Mouse (Mus musculus): Measurements from ENCODE around the gene Sh3rf3. TPM values are rescaled to one million over a fixed set of nuclear protein-coding genes. Genes with fewer than 3 reads are reported as not detected.
"Not testable (repeated sequence)": the region's sequence is repeated elsewhere in the genome, so short reads cannot be mapped to it uniquely, and the experiment has no call there.

Gene Sh3rf3
- polyA plus RNA-seq, 1 experiment from 2014 or later = not detected

GRCm38 (mm10) chr10:59056294-59056693 lies 243.1 kb downstream of the Sh3rf3 start:
- no peaks in the 10 kb centered on the region for H3K36me3 ChIP-seq (ENCODE audit: inconsistent target)
- no peak overlapping the region for H3K27ac ChIP-seq
- 85% methylated on average over 6 of the region's 6 CpGs for WGBS (ENCODE audit: missing documents)
- H3K4me3 ChIP-seq (ENCODE audit: inconsistent target) = no peak overlapping the region
- no peaks in the 10 kb centered on the region for H3K79me2 ChIP-seq (ENCODE audit: inconsistent target)

DNA sequence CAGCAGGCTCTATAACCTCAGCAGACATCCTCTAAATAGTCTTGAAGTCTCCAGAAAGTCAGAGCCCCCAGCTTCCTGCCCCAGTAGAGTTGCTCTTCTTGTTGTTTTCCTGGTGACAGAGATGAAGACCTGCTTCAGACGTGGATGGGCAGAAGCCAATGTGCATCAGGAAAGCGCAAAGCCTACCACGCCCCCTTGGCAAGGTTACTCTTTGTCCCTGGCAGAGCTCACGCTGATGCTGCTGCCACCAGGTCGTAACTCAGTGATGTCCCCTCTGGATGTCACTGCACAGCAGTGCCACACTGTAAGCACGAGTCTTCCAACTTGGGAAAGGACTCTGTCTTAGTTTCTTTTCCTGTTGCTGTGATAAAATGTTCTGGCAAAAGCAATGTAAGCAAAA lies 253.6 kb downstream of the Sh3rf3 start:
- Histone ChIP-seq H3K36me3 (ENCODE audit: inconsistent target) (no peaks in the 10 kb centered on the region), H3K27ac (no peak overlapping the region), H3K4me3 (ENCODE audit: inconsistent target) (no peak overlapping the region), H3K79me2 (ENCODE audit: inconsistent target) (no peaks in the 10 kb centered on the region)
- 89% methylated on average over 6 of the region's 6 CpGs for WGBS (ENCODE audit: missing documents)

DNA sequence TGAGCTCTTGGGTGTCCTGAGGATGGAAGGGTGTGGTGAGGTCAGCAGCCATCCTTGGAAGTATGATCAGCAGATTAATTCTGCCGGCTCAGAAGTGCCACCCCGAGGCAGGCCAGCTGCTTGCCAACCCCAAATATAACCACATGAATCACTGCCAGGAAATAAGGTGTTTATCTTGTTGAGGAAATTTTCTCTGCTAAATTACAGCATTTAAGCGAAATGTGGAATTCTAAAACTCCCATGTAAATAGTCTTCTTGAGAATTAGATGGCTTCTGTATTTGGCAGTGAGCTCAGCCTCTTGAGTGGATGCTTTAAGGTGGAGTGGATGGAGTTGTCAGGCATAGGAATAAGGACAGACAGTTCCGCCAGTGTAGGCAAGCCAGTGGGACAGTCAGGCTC lies 259.7 kb downstream of the Sh3rf3 start:
- H3K4me3 ChIP-seq (ENCODE audit: inconsistent target) = no peak overlapping the region
- WGBS (ENCODE audit: missing documents) = 29% methylated on average over 4 of the region's 4 CpGs
- H3K36me3 ChIP-seq (ENCODE audit: inconsistent target) = no peaks in the 10 kb centered on the region
- no peaks in the 10 kb centered on the region for H3K79me2 ChIP-seq (ENCODE audit: inconsistent target)
- H3K27ac ChIP-seq = no peak overlapping the region

GRCm38 (mm10) chr10:59076681-59077080 lies 263.5 kb downstream of the Sh3rf3 start:
- Histone ChIP-seq H3K27ac (no peak overlapping the region), H3K4me3 (ENCODE audit: inconsistent target) (no peak overlapping the region), H3K79me2 (ENCODE audit: inconsistent target) (no peaks in the 10 kb centered on the region), H3K36me3 (ENCODE audit: inconsistent target) (no peaks in the 10 kb centered on the region)
- 90% methylated on average over 10 of the region's 10 CpGs for WGBS (ENCODE audit: missing documents)

DNA sequence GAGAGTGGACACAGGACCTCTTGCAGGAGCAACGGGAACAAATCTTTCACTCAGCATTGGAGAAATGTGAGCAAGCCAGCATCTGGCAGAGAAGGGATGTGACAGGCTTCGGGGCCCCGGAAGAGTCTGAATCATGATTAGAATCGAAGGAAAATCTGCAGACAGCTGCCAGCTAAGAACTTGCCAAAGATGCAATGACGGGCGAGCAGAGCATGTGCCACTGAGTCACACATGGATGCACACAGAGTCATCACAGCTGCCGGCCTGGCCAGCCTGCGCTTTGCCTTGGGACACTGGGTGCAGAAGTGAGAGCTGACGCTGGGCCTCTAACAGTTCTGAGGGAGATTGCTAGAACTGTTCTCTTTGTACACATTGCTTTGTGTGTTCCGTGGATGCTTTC lies 264.8 kb downstream of the Sh3rf3 start:
- no peaks in the 10 kb centered on the region for H3K36me3 ChIP-seq (ENCODE audit: inconsistent target)
- 87% methylated on average over 10 of the region's 10 CpGs for WGBS (ENCODE audit: missing documents)
- H3K79me2 ChIP-seq (ENCODE audit: inconsistent target) = no peaks in the 10 kb centered on the region
- no peak overlapping the region for H3K4me3 ChIP-seq (ENCODE audit: inconsistent target)
- H3K27ac ChIP-seq = no peak overlapping the region

DNA sequence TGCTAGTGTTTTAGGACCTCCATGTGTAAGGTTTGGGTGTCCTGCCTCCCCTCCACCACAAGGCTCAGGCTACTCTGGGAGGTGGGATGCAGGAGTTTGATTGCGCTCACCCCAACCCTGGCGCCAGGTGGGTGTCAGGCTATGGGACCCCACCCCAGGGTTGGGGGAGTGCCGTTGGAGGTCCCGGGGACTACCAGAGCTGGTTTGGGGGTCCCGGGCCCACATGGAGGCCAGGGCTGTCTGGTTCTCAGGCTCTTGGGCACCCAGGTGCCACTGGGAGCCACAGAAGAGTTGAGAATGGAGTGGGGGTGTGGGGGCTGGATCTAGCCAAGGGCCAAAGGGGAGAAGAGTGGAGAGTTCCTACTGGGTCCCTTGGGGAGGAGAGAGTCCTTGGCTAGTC lies 272.4 kb downstream of the Sh3rf3 start:
- H3K27ac ChIP-seq = no peak overlapping the region
- H3K36me3 ChIP-seq (ENCODE audit: inconsistent target) = no peaks in the 10 kb centered on the region
- 94% methylated on average over 5 of the region's 5 CpGs for WGBS (ENCODE audit: missing documents)
- H3K4me3 ChIP-seq (ENCODE audit: inconsistent target) = no peak overlapping the region
- H3K79me2 ChIP-seq (ENCODE audit: inconsistent target) = no peaks in the 10 kb centered on the region

- no peak overlapping the region for H3K4me3 ChIP-seq (ENCODE audit: inconsistent target)
- no peaks in the 10 kb centered on the region for H3K79me2 ChIP-seq (ENCODE audit: inconsistent target)
- WGBS (ENCODE audit: missing documents) = 97% methylated on average over 5 of the region's 5 CpGs
- no peaks in the 10 kb centered on the region for H3K36me3 ChIP-seq (ENCODE audit: inconsistent target)
- H3K27ac ChIP-seq = no peak overlapping the region
Observed at GRCm38 (mm10) chr10:59086578-59086977, 273.4 kb downstream of the Sh3rf3 start.

DNA sequence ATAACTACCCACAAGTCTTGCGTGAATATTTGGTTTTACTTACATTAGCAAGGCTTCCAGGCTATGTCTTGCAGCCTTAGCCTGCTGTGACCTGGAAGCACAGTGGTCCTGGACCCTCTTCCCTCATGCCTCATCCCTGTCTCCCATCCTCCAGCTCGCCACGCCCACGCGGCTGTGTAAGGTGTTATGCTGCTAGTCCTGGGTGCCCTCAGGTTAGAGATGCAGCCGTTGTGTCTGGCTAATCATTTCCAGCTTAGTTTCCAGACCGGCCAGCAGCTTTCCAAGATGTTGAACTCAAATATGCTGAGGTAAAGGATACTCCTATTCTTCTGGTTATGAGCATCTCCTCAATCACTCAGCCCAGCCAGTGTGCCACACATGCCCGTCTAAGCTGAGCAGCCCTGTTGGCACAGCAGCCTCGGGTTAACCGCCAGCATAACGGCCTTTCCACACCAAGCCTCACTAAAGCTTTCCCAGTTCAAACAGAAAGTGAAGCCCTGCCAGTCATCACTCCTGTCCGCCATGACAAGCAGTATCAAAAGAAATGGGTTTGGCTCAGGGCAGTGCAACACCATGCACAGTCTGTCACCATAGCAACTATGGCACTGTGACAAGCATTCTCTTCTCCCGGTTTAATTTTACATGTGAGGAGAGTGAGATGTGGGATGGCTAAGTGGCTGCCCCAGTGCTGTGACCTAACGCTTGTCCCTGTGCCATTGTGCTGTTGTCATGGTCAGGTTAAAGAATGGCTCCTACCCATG lies 276.9 kb downstream of the Sh3rf3 start:
- H3K36me3 ChIP-seq (ENCODE audit: inconsistent target) = no peaks in the 10 kb centered on the region
- no peak overlapping the region for H3K27ac ChIP-seq
- 90% methylated on average over 11 of the region's 14 CpGs for WGBS (ENCODE audit: missing documents)
- H3K79me2 ChIP-seq (ENCODE audit: inconsistent target) = no peaks in the 10 kb centered on the region
- H3K4me3 ChIP-seq (ENCODE audit: inconsistent target) = no peak overlapping the region

DNA sequence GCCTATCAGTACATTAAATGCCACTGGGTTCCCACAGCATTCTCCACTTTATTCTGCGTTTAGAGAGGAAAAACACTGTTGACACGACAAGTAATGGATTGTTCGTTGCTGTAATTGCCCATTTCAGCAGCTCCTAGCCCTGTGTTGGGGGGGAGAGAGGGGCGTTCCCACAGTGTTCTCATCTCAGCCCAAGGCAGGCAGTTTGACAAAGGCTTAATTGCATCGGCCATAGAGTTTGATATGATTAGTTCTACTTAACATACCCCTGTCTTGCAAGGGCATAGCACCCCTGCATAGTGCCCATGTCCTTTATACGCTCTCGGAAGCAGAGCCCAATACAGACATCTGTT lies 277.4 kb downstream of the Sh3rf3 start:
- no peak overlapping the region for H3K4me3 ChIP-seq (ENCODE audit: inconsistent target)
- H3K27ac ChIP-seq = no peak overlapping the region
- H3K36me3 ChIP-seq (ENCODE audit: inconsistent target) = no peaks in the 10 kb centered on the region
- WGBS (ENCODE audit: missing documents) = 83% methylated on average over 7 of the region's 7 CpGs
- no peaks in the 10 kb centered on the region for H3K79me2 ChIP-seq (ENCODE audit: inconsistent target)

DNA sequence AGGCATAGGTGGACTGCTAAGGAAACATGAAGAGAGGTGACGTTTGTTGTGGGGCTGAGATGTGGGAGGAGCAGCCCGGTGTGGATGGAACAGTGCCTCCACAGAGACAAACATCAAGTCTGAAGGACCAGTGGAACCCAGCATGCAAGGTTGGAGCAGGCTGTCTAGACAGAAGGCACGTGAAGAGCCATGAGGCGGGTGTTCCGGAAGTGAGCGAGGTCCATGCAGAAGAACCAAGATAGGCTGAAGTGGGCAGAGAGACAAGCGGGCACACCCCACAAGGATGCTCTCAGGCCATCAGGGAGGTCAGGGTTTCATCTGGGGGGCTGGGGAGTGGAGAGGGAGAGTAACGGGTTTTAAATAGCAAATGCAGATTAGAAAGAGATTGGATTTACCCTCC lies 278.4 kb downstream of the Sh3rf3 start:
- Histone ChIP-seq H3K79me2 (ENCODE audit: inconsistent target) (no peaks in the 10 kb centered on the region), H3K36me3 (ENCODE audit: inconsistent target) (no peaks in the 10 kb centered on the region), H3K4me3 (ENCODE audit: inconsistent target) (no peak overlapping the region), H3K27ac (no peak overlapping the region)
- 90% methylated on average over 8 of the region's 8 CpGs for WGBS (ENCODE audit: missing documents)

DNA sequence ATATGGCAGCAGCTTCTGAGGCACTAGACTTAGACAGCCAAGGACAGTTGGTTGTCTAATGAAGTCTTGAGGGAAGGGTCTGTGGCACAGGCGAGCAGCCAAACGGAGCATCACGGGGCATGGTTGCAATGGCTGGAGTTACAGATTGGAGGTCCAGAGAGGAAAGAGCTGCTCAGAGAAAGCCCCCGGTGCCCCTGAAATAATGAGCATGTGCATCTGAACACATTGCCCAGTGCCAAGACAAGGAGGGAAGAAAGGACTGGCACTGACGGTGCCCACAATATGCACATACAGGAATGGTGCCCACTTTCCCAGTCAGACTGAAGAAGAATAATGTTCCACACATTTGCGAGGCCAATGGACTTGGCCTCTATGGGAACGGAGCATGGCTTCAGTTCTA lies 278.8 kb downstream of the Sh3rf3 start:
- Histone ChIP-seq H3K79me2 (ENCODE audit: inconsistent target) (no peaks in the 10 kb centered on the region), H3K27ac (no peak overlapping the region), H3K36me3 (ENCODE audit: inconsistent target) (no peaks in the 10 kb centered on the region), H3K4me3 (ENCODE audit: inconsistent target) (no peak overlapping the region)
- WGBS (ENCODE audit: missing documents) = 96% methylated on average over 7 of the region's 7 CpGs

GRCm38 (mm10) chr10:59103076-59103475 lies 289.9 kb downstream of the Sh3rf3 start:
- WGBS (ENCODE audit: missing documents) = 90% methylated on average over 4 of the region's 5 CpGs
- not testable (repeated sequence) for H3K36me3 ChIP-seq (ENCODE audit: inconsistent target); H3K27ac ChIP-seq; H3K79me2 ChIP-seq (ENCODE audit: inconsistent target); H3K4me3 ChIP-seq (ENCODE audit: inconsistent target)

DNA sequence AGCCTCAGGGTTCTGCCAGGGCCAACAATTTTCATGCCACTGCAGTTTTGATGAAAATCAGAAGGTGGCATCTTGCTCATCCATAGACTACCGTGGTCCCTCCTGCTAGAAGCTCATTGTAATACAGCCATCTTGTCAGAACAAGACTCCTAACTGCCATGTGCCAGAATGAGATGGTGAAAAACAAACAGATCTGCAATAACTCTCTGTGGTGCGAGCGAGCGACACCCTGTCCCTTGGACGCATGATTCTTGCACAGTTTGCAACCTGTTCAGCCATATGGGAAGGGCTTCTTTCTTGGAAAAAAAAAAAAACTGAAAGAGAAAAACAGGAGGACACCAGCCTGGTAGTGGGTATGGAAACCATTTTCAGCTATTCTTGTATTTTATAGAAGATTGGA lies 291.5 kb downstream of the Sh3rf3 start:
- WGBS (ENCODE audit: missing documents) = 93% methylated on average over 5 of the region's 5 CpGs
- Histone ChIP-seq H3K4me3 (ENCODE audit: inconsistent target) (no peak overlapping the region), H3K79me2 (ENCODE audit: inconsistent target) (no peaks in the 10 kb centered on the region), H3K36me3 (ENCODE audit: inconsistent target) (no peaks in the 10 kb centered on the region), H3K27ac (no peak overlapping the region)

DNA sequence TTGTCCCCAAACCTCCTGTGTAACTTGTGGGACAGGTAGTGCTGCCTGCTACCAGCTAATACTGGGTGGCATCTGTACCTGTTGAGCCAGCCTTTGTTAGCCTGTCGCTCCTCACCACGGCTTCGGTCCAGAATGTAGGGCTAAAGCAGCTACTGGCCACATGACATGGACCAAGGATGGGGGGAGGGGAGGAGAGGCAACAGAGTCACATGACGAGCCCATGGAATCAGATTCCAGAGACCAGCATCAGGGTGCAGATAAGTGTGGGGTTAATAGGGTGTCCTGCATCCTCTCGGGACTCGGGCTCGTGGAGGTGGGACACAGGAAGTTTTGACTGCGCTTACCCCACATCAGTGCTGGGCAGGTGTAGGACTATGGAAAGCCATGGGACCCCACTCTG lies 292.7 kb downstream of the Sh3rf3 start:
- Histone ChIP-seq H3K27ac (no peak overlapping the region), H3K79me2 (ENCODE audit: inconsistent target) (no peaks in the 10 kb centered on the region), H3K36me3 (ENCODE audit: inconsistent target) (no peaks in the 10 kb centered on the region), H3K4me3 (ENCODE audit: inconsistent target) (no peak overlapping the region)
- WGBS (ENCODE audit: missing documents) = 89% methylated on average over 8 of the region's 8 CpGs

- Histone ChIP-seq H3K4me3 (ENCODE audit: inconsistent target) (no peak overlapping the region), H3K27ac (no peak overlapping the region), H3K36me3 (ENCODE audit: inconsistent target) (no peaks in the 10 kb centered on the region), H3K79me2 (ENCODE audit: inconsistent target) (no peaks in the 10 kb centered on the region)
- 89% methylated on average over 3 of the region's 3 CpGs for WGBS (ENCODE audit: missing documents)
Observed at GRCm38 (mm10) chr10:59106644-59107043, 293.5 kb downstream of the Sh3rf3 start.

DNA sequence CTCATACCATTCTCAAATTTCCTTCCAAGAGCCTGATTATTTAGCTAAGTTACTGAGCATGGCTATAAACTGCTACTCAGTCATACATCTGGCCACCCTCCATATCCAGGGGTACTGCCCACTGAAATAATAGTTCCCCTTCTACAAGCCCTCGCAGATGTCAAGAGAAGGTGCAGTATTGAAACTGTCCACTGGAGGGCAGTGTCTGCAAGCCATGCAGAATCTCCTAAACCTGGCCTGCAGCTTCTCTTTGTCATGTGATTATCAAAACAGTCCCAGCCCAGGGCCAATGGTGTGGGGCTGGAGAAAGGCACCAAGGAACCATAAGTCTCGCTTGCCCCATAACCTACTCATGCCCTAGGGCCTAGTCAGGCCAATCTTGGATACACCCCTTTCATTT lies 295.9 kb downstream of the Sh3rf3 start:
- no peaks in the 10 kb centered on the region for H3K36me3 ChIP-seq (ENCODE audit: inconsistent target)
- no peak overlapping the region for H3K4me3 ChIP-seq (ENCODE audit: inconsistent target)
- 8% methylated on average over 2 of the region's 2 CpGs for WGBS (ENCODE audit: missing documents)
- no peaks in the 10 kb centered on the region for H3K79me2 ChIP-seq (ENCODE audit: inconsistent target)
- H3K27ac ChIP-seq = no peak overlapping the region

Data from macrophage (primary cell).